Mouse (Mus musculus): ENCODE data around the gene Dnajc9.

Dnajc9 gene

DNA sequence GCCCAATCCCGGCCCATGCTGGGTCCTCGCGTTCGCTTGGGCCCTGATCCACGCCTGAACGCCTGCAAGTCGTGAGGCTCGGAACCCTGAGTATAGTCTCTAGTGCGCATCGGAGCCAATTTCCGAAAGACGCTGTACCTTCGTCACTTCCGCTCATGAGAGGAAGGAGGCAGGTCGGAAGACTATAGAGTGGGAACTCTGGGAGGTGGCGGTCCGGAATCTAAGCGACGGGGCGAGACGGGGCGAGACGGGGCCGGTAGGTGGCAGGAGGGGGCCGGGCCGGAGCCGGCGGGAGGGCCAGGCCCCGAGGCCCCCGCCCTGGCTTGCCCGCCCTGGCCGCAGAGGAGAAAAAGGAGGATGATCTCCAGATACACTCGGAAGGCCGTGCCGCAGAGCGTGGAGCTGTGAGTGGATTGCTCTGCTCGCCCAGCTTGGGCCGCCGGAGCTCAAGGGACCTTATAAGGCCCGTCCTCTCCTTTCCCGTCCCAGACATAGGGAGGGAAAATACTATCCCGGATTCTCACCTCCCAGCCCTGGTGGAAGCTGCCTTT lies 40.6 kb downstream of the Dnajc9 start, which contains the start of the genes Ecd and Fam149b:
Gene Ecd, minus strand, starts transcription at position 131 of the 551 bp plus-strand sequence.
Gene Fam149b, plus strand, starts transcription at position 172 of the 551 bp plus-strand sequence.
- peak; percentile 66 for DNase-seq (ENCODE audit: low spot score)

GRCm38 (mm10) chr14:20347441-20347990 lies 41.2 kb downstream of the Dnajc9 start:
- no peak for DNase-seq (ENCODE audit: low spot score)

- DNase-seq (ENCODE audit: low spot score) = no peak
Measured at GRCm38 (mm10) chr14:20345885-20346284, 42.8 kb downstream of the Dnajc9 start.

GRCm38 (mm10) chr14:20340866-20341265 lies 47.8 kb downstream of the Dnajc9 start:
- no peak for DNase-seq (ENCODE audit: low spot score)

DNA sequence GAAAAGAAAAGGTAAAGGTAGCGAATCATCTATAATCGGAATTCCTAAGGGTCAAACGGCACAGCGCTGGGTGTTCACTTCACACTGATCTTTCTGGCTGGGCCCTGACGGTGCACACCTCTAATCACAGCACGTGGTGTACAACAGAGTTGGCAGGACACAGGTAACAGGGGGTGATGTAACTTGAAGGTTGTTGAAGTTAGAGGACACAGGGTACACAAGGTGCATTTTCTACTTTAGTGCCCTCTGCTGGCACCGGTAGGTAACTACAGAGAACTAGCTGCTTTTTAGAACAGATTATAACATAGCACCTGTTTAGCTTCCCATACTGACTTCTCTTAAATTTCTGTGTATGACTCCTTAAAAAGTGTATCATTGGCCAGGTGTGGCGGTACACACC lies 48.6 kb downstream of the Dnajc9 start:
- no peak for DNase-seq (ENCODE audit: low spot score)

- DNase-seq (ENCODE audit: low spot score) = no peak
Measured at GRCm38 (mm10) chr14:20339415-20339814, 49.3 kb downstream of the Dnajc9 start.

Data from urinary bladder, postnatal 10 days (tissue).